Mouse (Mus musculus): Measurements from ENCODE around the gene Cd83. TPM values are rescaled to one million over a fixed set of nuclear protein-coding genes. Genes with fewer than 3 reads are reported as not detected.

Cd83 gene
- polyA plus RNA-seq (2016; fragmentation: Nextera tagmentation; extraction: Ambion mirVana) = 0.64 and 0.89 TPM in 2 replicates

DNA sequence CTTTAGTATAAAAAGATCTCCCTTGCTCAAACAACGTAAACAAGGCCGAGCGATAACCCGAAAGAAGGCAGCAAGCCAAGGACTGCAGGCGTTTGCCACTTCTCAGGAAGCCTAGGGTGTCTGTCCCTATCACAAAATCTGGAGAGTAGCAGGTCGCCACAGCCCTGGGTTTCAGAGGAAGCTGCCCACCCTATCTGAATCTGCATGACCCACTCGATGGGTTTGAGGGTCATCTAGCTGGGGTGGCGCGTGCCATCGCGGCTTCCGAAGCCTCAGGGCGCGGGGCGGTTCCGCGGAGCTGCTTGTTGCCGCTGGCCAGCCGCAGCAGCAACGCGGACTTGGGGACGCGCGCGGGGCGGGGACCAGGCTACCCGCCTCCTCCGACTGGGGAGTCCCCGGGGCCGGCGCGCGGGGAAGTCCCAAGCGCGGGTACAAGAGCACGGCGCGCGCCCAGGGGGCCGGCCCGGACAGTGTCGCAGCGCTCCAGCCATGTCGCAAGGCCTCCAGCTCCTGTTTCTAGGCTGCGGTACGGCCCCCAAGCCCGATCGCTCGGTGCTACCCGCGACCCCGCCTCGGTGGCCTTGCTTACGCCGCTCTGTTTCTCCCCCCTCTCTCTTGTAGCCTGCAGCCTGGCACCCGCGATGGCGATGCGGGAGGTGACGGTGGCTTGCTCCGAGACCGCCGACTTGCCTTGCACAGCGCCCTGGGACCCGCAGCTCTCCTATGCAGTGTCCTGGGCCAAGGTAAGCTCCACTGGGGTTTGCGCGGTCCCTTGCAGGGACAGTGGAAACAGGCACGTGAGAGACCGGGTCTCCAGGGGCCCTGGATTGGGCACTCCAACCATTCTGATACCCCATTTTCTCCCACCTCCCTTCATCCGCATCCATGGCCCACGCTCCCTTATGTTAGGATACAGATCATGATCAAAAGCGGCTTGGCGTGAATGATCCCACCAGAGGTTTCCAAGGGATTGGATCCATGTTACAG is at the start of gene Cd83:
Cd83 (plus strand) TSS at position 51 of the 987 bp plus-strand sequence.
- Histone ChIP-seq H3K4me1 (0 out of 2 replicates have a peak, but pooled peaks cover 6% of the 10 kb centered on the region), H3K4me3 (peak within 1 kb of the TSS; percentile 47), H3K27me3 (replicated peaks) (peaks cover 62% of the 10 kb centered on the region), H3K27ac (no peak within 1 kb of the TSS), H3K9ac (peak within 1 kb of the TSS; percentile 52), H3K4me2 (peak within 1 kb of the TSS; percentile 64), H3K36me3 (no peaks in the 10 kb centered on the region), H3K9me3 (replicated peaks) (no peaks in the 10 kb centered on the region)
- peak; percentile 24; the same call in 1 of the 2 replicates for ATAC-seq
- WGBS (ENCODE audit: insufficient replicate concordance) = 4% methylated on average over 73 of the region's 73 CpGs

DNA sequence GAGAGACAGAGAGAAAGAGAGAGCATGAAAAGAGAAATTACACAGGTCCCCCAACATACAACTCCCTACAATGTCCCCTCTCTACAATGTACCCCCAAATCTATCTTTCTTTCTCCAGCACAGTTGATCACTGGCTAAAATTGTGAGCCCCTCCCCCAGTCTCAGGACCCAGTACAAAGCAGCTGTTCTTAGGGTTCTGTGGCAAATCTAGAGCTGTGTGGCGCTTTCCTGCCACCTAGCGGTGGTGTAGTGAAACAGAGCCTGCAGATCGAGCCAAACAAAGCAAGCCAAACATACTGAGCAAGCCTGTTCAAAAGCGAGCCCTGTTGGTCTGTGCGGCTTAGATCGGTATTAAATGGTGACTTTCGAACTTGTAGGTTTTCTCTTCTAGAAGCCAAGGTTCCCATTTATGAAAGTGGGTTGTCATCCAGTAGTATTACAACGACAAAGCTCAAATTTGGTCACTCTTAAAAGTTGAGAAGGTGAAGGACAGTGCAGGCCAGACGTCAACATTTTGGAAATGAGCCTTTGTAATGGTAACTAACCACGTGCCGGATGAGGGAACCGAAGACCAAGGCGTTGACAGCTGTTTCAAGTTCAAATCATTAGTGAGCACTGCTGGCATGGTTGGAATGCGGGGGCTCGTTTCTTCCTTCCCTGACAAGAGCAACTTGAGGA is 44.8 kb upstream of the Cd83 start:
- Histone ChIP-seq H3K27ac (no peak overlapping the region), H3K9me3 (replicated peaks) (no peaks in the 10 kb centered on the region), H3K36me3 (no peaks in the 10 kb centered on the region), H3K4me3 (no peak overlapping the region), H3K4me1 (no peaks in the 10 kb centered on the region), H3K4me2 (no peak overlapping the region), H3K9ac (no peak overlapping the region), H3K27me3 (replicated peaks) (no peaks in the 10 kb centered on the region; the same call in 1 of the 2 replicates)
- ATAC-seq = no peak
- WGBS (ENCODE audit: insufficient replicate concordance) = 30% methylated on average over 15 of the region's 15 CpGs

- 73% methylated on average over 7 of the region's 7 CpGs for WGBS (ENCODE audit: insufficient replicate concordance)
- no peak for ATAC-seq
- no peak overlapping the region for H3K27ac ChIP-seq
- H3K9ac ChIP-seq = no peak overlapping the region
- H3K4me1 ChIP-seq = no peaks in the 10 kb centered on the region
- H3K4me2 ChIP-seq = no peak overlapping the region
- no peaks in the 10 kb centered on the region for H3K9me3 ChIP-seq (replicated peaks)
- no peak overlapping the region for H3K4me3 ChIP-seq
- H3K36me3 ChIP-seq = no peaks in the 10 kb centered on the region
- H3K27me3 ChIP-seq (replicated peaks) = no peaks in the 10 kb centered on the region; the same call in 1 of the 2 replicates
Observed at GRCm38 (mm10) chr13:43740276-43740608, 44.3 kb upstream of the Cd83 start.

- WGBS (ENCODE audit: insufficient replicate concordance) = 51% methylated on average over 3 of the region's 3 CpGs
- H3K27me3 ChIP-seq (replicated peaks) = no peaks in the 10 kb centered on the region; the same call in 1 of the 2 replicates
- no peaks in the 10 kb centered on the region for H3K9me3 ChIP-seq (replicated peaks)
- no peak overlapping the region for H3K4me3 ChIP-seq
- no peak for ATAC-seq
- no peaks in the 10 kb centered on the region for H3K36me3 ChIP-seq
- H3K9ac ChIP-seq = no peak overlapping the region
- no peaks in the 10 kb centered on the region for H3K4me1 ChIP-seq
- no peak overlapping the region for H3K4me2 ChIP-seq
- H3K27ac ChIP-seq = no peak overlapping the region
Observed at GRCm38 (mm10) chr13:43742677-43743076, 41.9 kb upstream of the Cd83 start.

DNA sequence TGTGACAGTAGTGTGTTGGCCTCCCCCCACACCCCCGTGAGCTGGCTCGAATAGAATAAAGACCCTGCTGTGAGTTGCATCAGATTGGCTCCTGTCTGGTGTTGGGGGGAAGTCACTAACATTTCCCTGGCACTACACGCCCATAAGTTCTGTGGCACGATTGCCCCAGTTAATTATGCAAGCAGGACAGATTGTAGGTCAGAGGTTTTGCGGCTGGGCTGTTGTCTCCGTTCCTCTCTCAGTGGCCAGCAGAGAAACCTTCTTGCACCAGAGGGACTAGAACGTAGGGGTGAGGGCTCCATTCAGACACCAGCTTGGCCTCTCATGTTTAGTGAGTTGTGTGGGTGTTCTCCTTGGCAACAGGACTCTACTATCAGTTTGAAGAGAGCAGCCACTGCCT is 40.3 kb upstream of the Cd83 start:
- ATAC-seq = no peak
- no peaks in the 10 kb centered on the region for H3K9me3 ChIP-seq (replicated peaks)

GRCm38 (mm10) chr13:43750301-43750700 is 34.3 kb upstream of the Cd83 start:
- ATAC-seq = no peak
- no peak overlapping the region for H3K27ac ChIP-seq
- no peaks in the 10 kb centered on the region for H3K27me3 ChIP-seq (replicated peaks)
- 44% methylated on average over 3 of the region's 3 CpGs for whole genome bisulfite sequencing (ENCODE audit: insufficient replicate concordance)
- no peak overlapping the region for H3K9ac ChIP-seq
- no peaks in the 10 kb centered on the region for H3K4me1 ChIP-seq
- H3K4me2 ChIP-seq = no peak overlapping the region
- H3K9me3 ChIP-seq (replicated peaks) = no peaks in the 10 kb centered on the region
- H3K36me3 ChIP-seq = no peaks in the 10 kb centered on the region
- H3K4me3 ChIP-seq = no peak overlapping the region

More for the DNA sequence above, 40.3 kb upstream of the Cd83 start:
- H3K27ac ChIP-seq = no peak overlapping the region
- no peaks in the 10 kb centered on the region; the same call in 1 of the 2 replicates for H3K27me3 ChIP-seq (replicated peaks)
- H3K9ac ChIP-seq = no peak overlapping the region
- WGBS (ENCODE audit: insufficient replicate concordance) = 68% methylated on average over 7 of the region's 7 CpGs
- no peaks in the 10 kb centered on the region for H3K36me3 ChIP-seq
- no peak overlapping the region for H3K4me3 ChIP-seq
- no peaks in the 10 kb centered on the region for H3K4me1 ChIP-seq
- no peak overlapping the region for H3K4me2 ChIP-seq

DNA sequence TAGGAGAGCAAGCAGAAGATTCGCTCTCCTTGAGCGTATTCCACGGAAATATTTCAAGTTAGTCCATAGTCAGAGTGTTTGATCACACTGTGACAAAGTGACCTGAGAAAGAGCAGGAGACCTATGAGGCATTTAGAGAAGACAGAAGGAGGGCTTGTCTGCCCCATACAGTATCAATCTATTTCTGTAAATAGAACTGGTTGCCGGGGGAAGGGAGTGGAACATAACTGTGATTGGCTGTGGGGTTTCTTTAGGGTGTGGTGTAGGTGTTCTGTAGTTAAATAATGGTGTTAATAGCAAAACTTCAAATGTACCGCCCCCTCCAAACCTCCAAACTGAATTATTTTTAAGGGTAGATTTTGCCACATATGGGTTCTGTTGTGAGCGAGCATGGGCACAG is 33.6 kb upstream of the Cd83 start:
- no peak overlapping the region for H3K9ac ChIP-seq
- H3K36me3 ChIP-seq = no peaks in the 10 kb centered on the region
- no peaks in the 10 kb centered on the region for H3K4me1 ChIP-seq
- H3K9me3 ChIP-seq (replicated peaks) = no peaks in the 10 kb centered on the region
- no peak overlapping the region for H3K27ac ChIP-seq
- no peak for ATAC-seq
- H3K4me3 ChIP-seq = no peak overlapping the region
- H3K27me3 ChIP-seq (replicated peaks) = no peaks in the 10 kb centered on the region
- WGBS (ENCODE audit: insufficient replicate concordance) = 76% methylated on average over 6 of the region's 6 CpGs
- no peak overlapping the region for H3K4me2 ChIP-seq

- no peak for ATAC-seq
- Histone ChIP-seq H3K9me3 (replicated peaks) (no peaks in the 10 kb centered on the region), H3K36me3 (no peaks in the 10 kb centered on the region), H3K4me3 (no peak overlapping the region), H3K4me1 (no peaks in the 10 kb centered on the region), H3K27ac (no peak overlapping the region), H3K9ac (no peak overlapping the region), H3K27me3 (replicated peaks) (no peaks in the 10 kb centered on the region), H3K4me2 (no peak overlapping the region)
- 59% methylated on average over 7 of the region's 7 CpGs for WGBS (ENCODE audit: insufficient replicate concordance)
Observed at GRCm38 (mm10) chr13:43752407-43752806, 32.2 kb upstream of the Cd83 start.

GRCm38 (mm10) chr13:43753652-43754051 is 30.9 kb upstream of the Cd83 start:
- Histone ChIP-seq H3K9ac (no peak overlapping the region), H3K27ac (no peak overlapping the region), H3K4me1 (no peaks in the 10 kb centered on the region), H3K9me3 (replicated peaks) (no peaks in the 10 kb centered on the region), H3K4me3 (no peak overlapping the region), H3K36me3 (no peaks in the 10 kb centered on the region), H3K4me2 (no peak overlapping the region), H3K27me3 (replicated peaks) (no peaks in the 10 kb centered on the region)
- no peak for ATAC-seq
- WGBS (ENCODE audit: insufficient replicate concordance) = 59% methylated on average over 9 of the region's 9 CpGs

DNA sequence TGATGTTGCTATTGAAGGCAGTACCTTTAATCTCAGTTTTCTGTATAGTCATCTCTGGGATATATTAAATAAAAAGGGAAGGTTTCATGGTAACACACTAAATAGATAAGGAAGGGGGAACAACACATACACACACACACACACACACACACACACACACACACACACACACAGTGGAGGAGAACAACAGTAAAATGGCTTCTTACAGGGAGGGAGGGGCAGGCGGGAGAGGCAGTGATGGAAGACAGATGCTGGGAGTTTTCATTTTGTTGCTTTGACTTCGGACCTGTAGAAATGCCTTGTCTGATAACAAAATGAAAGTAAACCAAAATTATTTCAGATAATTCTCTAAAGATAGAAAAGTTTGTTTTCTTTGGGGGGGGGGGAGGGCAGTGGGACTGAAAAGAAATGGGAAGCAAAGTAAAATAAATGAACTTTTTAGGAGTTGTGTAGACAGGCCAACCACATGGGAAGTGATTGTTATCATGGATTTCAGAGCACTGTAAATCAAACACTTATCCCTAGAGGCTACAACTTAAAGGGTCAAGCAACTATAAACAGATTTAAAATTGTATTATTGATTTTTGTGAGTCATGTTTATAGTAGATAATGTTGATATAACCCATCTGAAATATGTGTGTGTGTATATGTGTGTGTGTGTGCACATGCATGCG is 30.0 kb upstream of the Cd83 start:
- Histone ChIP-seq H3K9ac (no peak overlapping the region), H3K4me2 (no peak overlapping the region), H3K27me3 (replicated peaks) (no peaks in the 10 kb centered on the region), H3K9me3 (replicated peaks) (no peaks in the 10 kb centered on the region), H3K4me3 (no peak overlapping the region), H3K36me3 (no peaks in the 10 kb centered on the region), H3K4me1 (no peaks in the 10 kb centered on the region), H3K27ac (no peak overlapping the region)
- ATAC-seq = no peak
- 67% methylated on average over 3 of the region's 3 CpGs for WGBS (ENCODE audit: insufficient replicate concordance)

GRCm38 (mm10) chr13:43755573-43755972 is 29.0 kb upstream of the Cd83 start:
- H3K27ac ChIP-seq = no peak overlapping the region
- H3K4me3 ChIP-seq = no peak overlapping the region
- H3K36me3 ChIP-seq = no peaks in the 10 kb centered on the region
- no peaks in the 10 kb centered on the region for H3K27me3 ChIP-seq (replicated peaks)
- no peak overlapping the region for H3K9ac ChIP-seq
- no peaks in the 10 kb centered on the region for H3K9me3 ChIP-seq (replicated peaks)
- H3K4me2 ChIP-seq = no peak overlapping the region
- H3K4me1 ChIP-seq = no peaks in the 10 kb centered on the region
- WGBS (ENCODE audit: insufficient replicate concordance) = 62% methylated on average over 7 of the region's 7 CpGs
- no peak for ATAC-seq
